Mouse (Mus musculus): Measurements from ENCODE around the gene Stab1. TPM values are rescaled to one million over a fixed set of nuclear protein-coding genes. Genes with fewer than 3 reads are reported as not detected.

The Stab1 gene
- 114 and 136 TPM in 2 replicates for polyA plus RNA-seq (2012; rRNA removed)

DNA sequence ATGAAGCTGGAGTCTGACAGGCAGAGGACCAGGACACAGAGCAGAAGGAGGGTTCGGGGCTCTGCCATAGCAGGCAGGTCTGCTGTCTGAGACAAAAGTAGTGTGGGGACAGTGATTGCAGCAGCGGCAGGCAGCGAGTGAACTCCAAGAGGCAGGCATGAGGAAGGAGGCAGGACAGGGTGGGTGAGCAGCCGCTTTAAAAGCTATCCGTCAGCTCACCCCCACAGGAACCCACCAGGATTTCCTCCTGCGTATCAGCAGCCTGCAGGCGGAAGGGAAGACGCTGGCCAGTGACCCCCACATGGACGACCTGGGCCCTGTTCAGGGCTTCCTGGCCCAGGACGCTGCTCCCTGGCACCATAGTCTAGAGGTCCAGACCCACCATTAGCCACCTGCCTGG lies at the start of gene Stab1:
Stab1 (minus strand) TSS at position 217 of the 400 bp plus-strand sequence.
- DNase-seq: no peak
- Histone ChIP-seq H3K4me3 (replicated peaks; ENCODE audit: extremely low read depth, low read depth, low read length) (peak within 1 kb of the TSS; percentile 69), H3K4me1 (ENCODE audit: control insufficient read depth, insufficient read depth, low read length) (no peaks in the 10 kb centered on the region)
- TF ChIP-seq CTCF (IDR thresholded peaks at IDR 0.05; ENCODE audit: insufficient read depth, low read length): no peak
- TF ChIP-seq POLR2A (IDR thresholded peaks at IDR 0.05; ENCODE audit: borderline replicate concordance, extremely low read depth, low read depth, low read length): peak; percentile 68; the same call in 1 of the 2 replicates
- 18% methylated on average over 10 of the region's 10 CpGs for WGBS

DNA sequence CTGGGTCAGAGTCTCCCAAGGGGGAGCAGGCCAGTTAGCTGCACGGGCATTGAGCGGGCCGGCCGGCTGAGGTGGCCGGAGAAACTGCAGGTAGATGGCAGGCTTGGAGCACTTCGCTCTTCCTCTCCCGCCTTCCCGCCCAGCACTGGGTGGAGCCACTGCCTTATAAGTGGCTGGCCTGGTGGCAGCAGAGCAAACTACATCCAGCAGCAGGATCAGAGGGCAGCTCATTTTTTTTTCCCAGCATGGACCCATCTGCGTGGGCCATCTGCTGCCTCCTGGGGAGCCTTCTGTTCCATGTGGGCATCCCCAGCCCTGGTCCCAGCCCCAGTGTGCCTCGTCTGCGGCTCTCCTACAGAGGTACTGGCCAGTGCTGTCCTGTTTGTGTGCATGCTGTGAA lies 49.2 kb upstream of the Stab1 start, which contains the start of gene Sema3g:
Sema3g (plus strand) TSS at position 195 of the 400 bp plus-strand sequence.
- TF ChIP-seq CTCF (IDR thresholded peaks at IDR 0.05; ENCODE audit: insufficient read depth, low read length) (peak; percentile 74), POLR2A (IDR thresholded peaks at IDR 0.05; ENCODE audit: borderline replicate concordance, extremely low read depth, low read depth, low read length) (peak; percentile 91)
- Histone ChIP-seq H3K4me1 (ENCODE audit: control insufficient read depth, insufficient read depth, low read length) (peaks cover 10% of the 10 kb centered on the region; the same call in 1 of the 2 replicates), H3K4me3 (replicated peaks; ENCODE audit: extremely low read depth, low read depth, low read length) (peak within 1 kb of the TSS; percentile 81)
- DNase-seq: peak; percentile 67
- WGBS: 6% methylated on average over 11 of the region's 11 CpGs

DNA sequence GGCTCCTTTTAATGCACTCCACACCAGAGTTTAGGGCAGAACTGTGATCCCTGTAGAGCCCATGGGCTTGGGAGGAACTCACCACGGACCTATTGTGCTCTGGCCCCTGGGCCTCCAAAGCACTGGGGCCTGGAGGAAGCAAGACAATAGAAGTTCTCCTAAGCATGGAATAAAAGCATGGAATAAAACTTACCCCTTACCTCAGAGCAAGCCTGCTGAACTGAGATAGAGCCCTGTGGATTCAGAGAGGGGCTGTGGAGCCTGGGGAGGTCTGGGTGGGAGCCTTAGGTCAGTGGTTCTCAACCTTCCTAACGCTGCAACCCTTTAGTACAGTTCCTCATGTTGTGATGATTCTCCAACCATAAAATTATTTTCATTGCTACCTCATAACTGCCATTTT lies 48.4 kb upstream of the Stab1 start, which contains the start of gene Nisch:
Nisch (minus strand) TSS at position 101 of the 400 bp plus-strand sequence.
- Histone ChIP-seq H3K4me1 (ENCODE audit: control insufficient read depth, insufficient read depth, low read length) (peaks cover 8% of the 10 kb centered on the region; the same call in 1 of the 2 replicates), H3K4me3 (replicated peaks; ENCODE audit: extremely low read depth, low read depth, low read length) (peak within 1 kb of the TSS; percentile 81)
- DNase-seq: no peak
- TF ChIP-seq CTCF (IDR thresholded peaks at IDR 0.05; ENCODE audit: insufficient read depth, low read length) (no peak), POLR2A (IDR thresholded peaks at IDR 0.05; ENCODE audit: borderline replicate concordance, extremely low read depth, low read depth, low read length) (no peak)
- WGBS: 68% methylated on average over 2 of the region's 2 CpGs

DNA sequence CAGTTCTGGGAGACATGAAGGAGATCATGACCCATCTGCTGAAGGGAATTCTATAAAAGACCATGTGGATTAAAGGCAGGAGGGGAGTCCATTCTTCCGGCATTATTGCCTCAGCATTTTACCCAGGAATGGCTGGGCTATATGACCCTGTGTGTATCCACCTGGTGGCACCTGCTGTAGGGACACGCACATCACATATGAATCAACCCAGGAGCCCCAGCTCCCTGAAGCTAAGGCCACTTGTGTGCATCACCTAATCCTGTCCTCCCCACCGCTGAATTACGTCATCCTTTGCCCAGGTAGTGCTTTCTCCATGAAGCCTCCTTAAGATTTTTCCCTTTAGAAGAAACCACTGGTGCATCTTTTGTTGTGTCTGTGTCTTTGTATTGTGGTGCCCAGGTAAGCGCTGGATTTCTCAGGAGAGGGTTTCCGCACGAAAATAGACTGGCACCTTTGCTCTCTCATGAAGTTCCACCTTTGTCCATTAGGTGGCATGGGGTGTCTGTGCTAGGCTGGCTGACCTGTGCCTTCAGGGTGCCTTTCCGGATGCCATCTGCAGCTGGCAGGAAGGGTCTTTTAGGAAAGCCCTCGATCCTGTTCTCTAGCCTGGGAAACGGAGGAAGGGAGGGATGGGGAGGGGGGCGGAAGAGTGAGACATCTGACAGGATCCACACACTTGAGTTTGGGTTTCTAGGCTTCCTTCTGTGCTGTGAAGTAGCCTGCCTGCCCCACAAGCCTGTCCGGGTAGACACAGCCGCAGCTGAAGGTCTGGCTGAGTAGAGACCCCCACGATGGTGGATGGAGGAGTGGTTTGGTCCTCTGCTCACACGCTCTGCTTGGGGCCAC lies 46.9 kb upstream of the Stab1 start:
- peak; percentile 71 for DNase-seq
- peaks cover 7% of the 10 kb centered on the region; the same call in 1 of the 2 replicates for H3K4me1 ChIP-seq (ENCODE audit: control insufficient read depth, insufficient read depth, low read length)
- TF ChIP-seq CTCF (IDR thresholded peaks at IDR 0.05; ENCODE audit: insufficient read depth, low read length) (peak; percentile 96), POLR2A (IDR thresholded peaks at IDR 0.05; ENCODE audit: borderline replicate concordance, extremely low read depth, low read depth, low read length) (no peak)
- H3K4me3 ChIP-seq (replicated peaks; ENCODE audit: extremely low read depth, low read depth, low read length): no peak overlapping the region
- 29% methylated on average over 15 of the region's 15 CpGs for WGBS

DNA sequence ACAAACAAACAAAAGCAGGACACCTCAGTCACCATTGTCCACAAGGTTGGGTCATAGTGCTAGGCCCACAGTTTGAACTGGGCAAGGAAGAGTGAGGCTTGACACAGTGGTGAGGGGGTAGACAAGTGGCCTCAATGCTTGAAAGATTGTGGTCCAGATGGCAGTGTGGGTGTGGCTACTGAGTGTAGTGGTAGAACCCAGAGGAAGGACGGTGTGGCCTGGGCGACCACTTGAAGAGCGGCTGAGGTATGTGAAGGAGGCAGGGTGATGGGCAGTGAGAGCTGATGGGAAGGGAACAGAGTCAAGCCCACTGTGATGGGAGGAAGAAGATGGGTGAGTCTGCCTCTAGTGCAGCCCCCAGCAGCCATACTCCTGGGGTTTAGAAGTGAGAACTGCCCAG lies 46.2 kb upstream of the Stab1 start:
- TF ChIP-seq POLR2A (IDR thresholded peaks at IDR 0.05; ENCODE audit: borderline replicate concordance, extremely low read depth, low read depth, low read length) (no peak), CTCF (IDR thresholded peaks at IDR 0.05; ENCODE audit: insufficient read depth, low read length) (no peak)
- Histone ChIP-seq H3K4me1 (ENCODE audit: control insufficient read depth, insufficient read depth, low read length) (peaks cover 7% of the 10 kb centered on the region; the same call in 1 of the 2 replicates), H3K4me3 (replicated peaks; ENCODE audit: extremely low read depth, low read depth, low read length) (no peak overlapping the region)
- DNase-seq: no peak
- WGBS: 70% methylated on average over 3 of the region's 3 CpGs

DNA sequence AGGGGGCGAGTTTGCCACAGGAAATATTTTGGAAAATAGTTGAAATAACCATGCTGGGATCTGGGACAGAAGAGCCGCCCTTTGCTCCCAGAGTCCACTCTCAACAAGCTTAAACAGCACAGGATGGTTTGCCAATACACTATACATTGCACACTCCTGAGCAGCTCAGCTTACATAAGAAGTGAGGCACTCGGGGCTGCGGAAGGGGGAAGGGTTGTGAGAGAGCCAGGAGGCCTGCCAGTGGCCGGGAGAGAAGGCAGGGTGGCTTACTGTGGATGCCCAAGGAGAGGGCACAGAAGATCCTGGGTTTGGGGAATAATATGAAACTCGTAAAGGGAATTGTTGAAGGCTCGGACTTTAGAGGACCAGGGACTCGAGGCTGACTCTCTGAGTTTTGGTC lies 45.4 kb upstream of the Stab1 start:
- TF ChIP-seq POLR2A (IDR thresholded peaks at IDR 0.05; ENCODE audit: borderline replicate concordance, extremely low read depth, low read depth, low read length): no peak
- TF ChIP-seq CTCF (IDR thresholded peaks at IDR 0.05; ENCODE audit: insufficient read depth, low read length): no peak
- WGBS: 70% methylated on average over 8 of the region's 8 CpGs
- Histone ChIP-seq H3K4me1 (ENCODE audit: control insufficient read depth, insufficient read depth, low read length) (peaks cover 7% of the 10 kb centered on the region; the same call in 1 of the 2 replicates), H3K4me3 (replicated peaks; ENCODE audit: extremely low read depth, low read depth, low read length) (no peak overlapping the region)
- DNase-seq: no peak

DNA sequence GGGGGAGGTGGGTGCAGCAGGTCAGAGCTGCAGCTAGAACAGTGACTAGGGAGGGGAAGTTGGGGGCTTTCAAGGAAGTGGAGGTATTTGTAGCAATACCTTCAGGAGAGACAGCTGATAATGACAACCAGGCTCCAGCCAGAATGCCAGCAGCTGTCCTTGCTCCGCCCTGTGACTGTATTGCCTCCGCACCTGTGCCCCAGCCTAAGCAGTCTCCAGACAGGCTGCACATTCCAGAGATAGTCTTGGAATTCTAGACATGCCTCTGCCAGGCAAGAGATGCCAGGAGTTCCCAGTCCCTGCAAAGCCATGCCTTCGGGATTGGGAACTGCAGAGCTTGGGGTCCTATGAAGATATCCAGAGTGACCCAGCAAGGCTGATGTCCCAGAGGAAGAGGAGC lies 44.1 kb upstream of the Stab1 start:
- 78% methylated on average over 3 of the region's 3 CpGs for WGBS
- no peak for DNase-seq

DNA sequence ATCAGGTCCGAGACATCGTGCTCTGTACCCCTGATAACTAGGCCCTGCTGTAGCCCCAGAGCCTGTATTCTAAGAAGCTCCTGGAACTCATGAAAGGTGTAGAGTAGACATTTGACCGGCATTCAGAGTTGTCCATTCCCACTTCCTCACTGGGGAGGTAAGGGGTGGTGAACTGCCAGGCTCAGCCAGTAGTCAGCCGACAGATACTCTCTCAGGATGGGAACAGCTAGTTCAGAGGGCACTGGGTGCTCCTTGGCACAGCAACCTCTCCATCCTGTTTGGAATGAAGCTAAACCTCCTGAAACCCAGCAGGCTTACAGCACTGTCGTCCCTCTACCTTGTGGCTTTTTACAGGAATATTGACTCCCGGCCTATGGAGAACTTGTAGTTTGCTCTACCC lies 43.4 kb upstream of the Stab1 start:
- WGBS: 83% methylated on average over 6 of the region's 6 CpGs
- TF ChIP-seq POLR2A (IDR thresholded peaks at IDR 0.05; ENCODE audit: borderline replicate concordance, extremely low read depth, low read depth, low read length) (no peak), CTCF (IDR thresholded peaks at IDR 0.05; ENCODE audit: insufficient read depth, low read length) (no peak)
- Histone ChIP-seq H3K4me3 (replicated peaks; ENCODE audit: extremely low read depth, low read depth, low read length) (no peak overlapping the region), H3K4me1 (ENCODE audit: control insufficient read depth, insufficient read depth, low read length) (peaks cover 9% of the 10 kb centered on the region)
- no peak for DNase-seq

More for the DNA sequence above, 44.1 kb upstream of the Stab1 start:
- no peak for TF ChIP-seq POLR2A (IDR thresholded peaks at IDR 0.05; ENCODE audit: borderline replicate concordance, extremely low read depth, low read depth, low read length)
- no peak for TF ChIP-seq CTCF (IDR thresholded peaks at IDR 0.05; ENCODE audit: insufficient read depth, low read length)
- no peak overlapping the region for H3K4me3 ChIP-seq (replicated peaks; ENCODE audit: extremely low read depth, low read depth, low read length)
- H3K4me1 ChIP-seq (ENCODE audit: control insufficient read depth, insufficient read depth, low read length): peaks cover 7% of the 10 kb centered on the region

DNA sequence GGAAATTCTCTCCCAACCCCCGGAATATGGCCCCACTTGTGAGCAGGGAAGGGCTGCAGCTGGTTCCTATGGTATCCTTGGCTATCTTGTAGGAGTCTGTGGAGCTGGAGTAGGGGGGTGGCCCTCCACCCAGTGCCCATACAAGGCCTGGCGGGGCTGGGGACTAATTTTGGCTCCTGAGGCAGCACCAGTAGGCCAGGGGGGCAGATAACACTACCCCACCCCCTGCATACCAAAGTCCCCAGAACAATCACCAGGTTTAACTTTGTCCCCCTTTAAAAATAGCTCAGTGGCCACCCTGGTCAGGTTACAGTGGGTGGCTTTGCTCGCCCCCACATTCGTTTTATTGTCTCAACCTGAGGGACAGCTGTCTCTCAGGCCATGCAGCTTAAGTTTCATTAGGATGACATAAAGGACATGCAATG lies 40.7 kb upstream of the Stab1 start:
- TF ChIP-seq CTCF (IDR thresholded peaks at IDR 0.05; ENCODE audit: insufficient read depth, low read length): no peak
- TF ChIP-seq POLR2A (IDR thresholded peaks at IDR 0.05; ENCODE audit: borderline replicate concordance, extremely low read depth, low read depth, low read length): no peak
- Histone ChIP-seq H3K4me1 (ENCODE audit: control insufficient read depth, insufficient read depth, low read length) (peaks cover 12% of the 10 kb centered on the region), H3K4me3 (replicated peaks; ENCODE audit: extremely low read depth, low read depth, low read length) (no peak overlapping the region)
- 92% methylated on average over 4 of the region's 4 CpGs for WGBS
- DNase-seq: no peak

Measured in lung, adult 2 months (tissue).